Mouse (Mus musculus) forebrain, embryonic 13.5 days (tissue): Measurements from ENCODE around the gene Scn2b. TPM values are rescaled to one million over a fixed set of nuclear protein-coding genes. Genes with fewer than 3 reads are reported as not detected.

Source experiments
- polyA plus RNA-seq: library from polyadenylated mRNA; unstranded; fragments of >200 nt; fragmentation: Nextera tagmentation; extraction: Ambion mirVana; gene quantifications from 2 replicates; pipeline ENCODE4 v1.2.1, GENCODE M21; 2015

The Scn2b gene
- polyA plus RNA-seq, 1 experiment from 2014 or later = 3.4 TPM

Other genes with a start within 250 kb of the Scn2b start
- gene Kmt2a, start 236.5 kb upstream of the Scn2b start, polyA plus RNA-seq = 22.7 and 23.3 TPM in 2 replicates
- gene Atp5l, start 197.0 kb upstream of the Scn2b start, polyA plus RNA-seq = 777 and 836 TPM in 2 replicates
- gene Ube4a, start 152.2 kb upstream of the Scn2b start, polyA plus RNA-seq = 31.9 and 32.0 TPM in 2 replicates
- not detected in 2 replicates for gene Cd3g, start 137.4 kb upstream of the Scn2b start, polyA plus RNA-seq
- not detected in 2 replicates for gene Cd3d, start 136.0 kb upstream of the Scn2b start, polyA plus RNA-seq
- not detected in 2 replicates for gene Cd3e, start 108.2 kb upstream of the Scn2b start, polyA plus RNA-seq
- gene Mpzl2, start 78.0 kb upstream of the Scn2b start, polyA plus RNA-seq = 0.11 TPM in 1 of 2 replicates, not detected in the other
- 1.3 and 1.9 TPM in 2 replicates for gene Mpzl3, start 62.6 kb upstream of the Scn2b start, polyA plus RNA-seq
- not detected in 2 replicates for gene Jaml, start 38.6 kb upstream of the Scn2b start, polyA plus RNA-seq
- 0.18 and 0.21 TPM in 2 replicates for gene Scn4b, start 20.6 kb downstream of the Scn2b start, polyA plus RNA-seq
- gene BC049352, start 64.2 kb downstream of the Scn2b start, polyA plus RNA-seq = 0.10 TPM in 1 of 2 replicates, not detected in the other
- not detected in 2 replicates for gene Tmprss4, start 86.3 kb downstream of the Scn2b start, polyA plus RNA-seq
- gene Il10ra, start 151.4 kb downstream of the Scn2b start, polyA plus RNA-seq = 0.32 and 0.50 TPM in 2 replicates
- gene Tmprss13, start 201.3 kb downstream of the Scn2b start, polyA plus RNA-seq = not detected in 2 replicates